Mouse (Mus musculus): ENCODE measurements around the gene Setd3. TPM values are rescaled to one million over a fixed set of nuclear protein-coding genes. Genes with fewer than 3 reads are reported as not detected.

Gene Setd3
- polyA plus RNA-seq, 1 experiment from 2014 or later, result 95.0 TPM

GRCm38 (mm10) chr12:108215090-108215489, 36.0 kb upstream of the Setd3 start:
- Histone ChIP-seq H3K4me1 (peaks cover 65% of the 10 kb centered on the region), H3K4me2 (no peak overlapping the region), H3K9ac (no peak overlapping the region), H3K27ac (no peak overlapping the region), H3K9me3 (no peaks in the 10 kb centered on the region), H3K27me3 (replicated peaks) (no peaks in the 10 kb centered on the region), H3K36me3 (replicated peaks) (no peaks in the 10 kb centered on the region), H3K4me3 (no peak overlapping the region)
- WGBS, result 53% methylated on average over 8 of the region's 8 CpGs
- no peak for ATAC-seq (replicated peaks)

GRCm38 (mm10) chr12:108213090-108214041, 34.3 kb upstream of the Setd3 start:
- H3K27me3 ChIP-seq (replicated peaks), result no peaks in the 10 kb centered on the region
- no peak overlapping the region for H3K27ac ChIP-seq
- 45% methylated on average over 18 of the region's 18 CpGs for whole genome bisulfite sequencing
- H3K4me1 ChIP-seq, result peaks cover 56% of the 10 kb centered on the region
- H3K9ac ChIP-seq, result no peak overlapping the region
- H3K4me2 ChIP-seq, result no peak overlapping the region
- ATAC-seq (replicated peaks), result no peak
- H3K4me3 ChIP-seq, result no peak overlapping the region
- no peaks in the 10 kb centered on the region for H3K9me3 ChIP-seq
- no peaks in the 10 kb centered on the region for H3K36me3 ChIP-seq (replicated peaks)

GRCm38 (mm10) chr12:108212476-108212875, 33.4 kb upstream of the Setd3 start:
- WGBS, result 80% methylated on average over 6 of the region's 6 CpGs
- H3K27me3 ChIP-seq (replicated peaks), result no peaks in the 10 kb centered on the region
- H3K4me2 ChIP-seq, result no peak overlapping the region
- H3K9ac ChIP-seq, result no peak overlapping the region
- H3K4me1 ChIP-seq, result peaks cover 51% of the 10 kb centered on the region
- 0 out of 2 replicates have a peak overlapping the region, but pooled peaks have one; percentile 6 for H3K27ac ChIP-seq
- no peak overlapping the region for H3K4me3 ChIP-seq
- no peaks in the 10 kb centered on the region for H3K9me3 ChIP-seq
- no peaks in the 10 kb centered on the region for H3K36me3 ChIP-seq (replicated peaks)
- no peak for ATAC-seq (replicated peaks)

- Histone ChIP-seq H3K9me3 (no peaks in the 10 kb centered on the region), H3K27ac (0 out of 2 replicates have a peak overlapping the region, but pooled peaks have one; percentile 6), H3K4me1 (peaks cover 47% of the 10 kb centered on the region), H3K4me2 (no peak overlapping the region), H3K9ac (no peak overlapping the region), H3K27me3 (replicated peaks) (no peaks in the 10 kb centered on the region), H3K36me3 (replicated peaks) (no peaks in the 10 kb centered on the region), H3K4me3 (no peak overlapping the region)
- WGBS, result 46% methylated on average over 5 of the region's 5 CpGs
- ATAC-seq (replicated peaks), result no peak
Measured at GRCm38 (mm10) chr12:108212071-108212470, 33.0 kb upstream of the Setd3 start.

GRCm38 (mm10) chr12:108210623-108211022, 31.5 kb upstream of the Setd3 start:
- H3K27ac ChIP-seq, result no peak overlapping the region
- peaks cover 37% of the 10 kb centered on the region for H3K4me1 ChIP-seq
- H3K4me3 ChIP-seq, result no peak overlapping the region
- no peaks in the 10 kb centered on the region for H3K36me3 ChIP-seq (replicated peaks)
- H3K27me3 ChIP-seq (replicated peaks), result no peaks in the 10 kb centered on the region
- H3K9ac ChIP-seq, result no peak overlapping the region
- whole genome bisulfite sequencing, result 94% methylated on average over 15 of the region's 15 CpGs
- H3K9me3 ChIP-seq, result no peaks in the 10 kb centered on the region
- no peak overlapping the region for H3K4me2 ChIP-seq
- ATAC-seq (replicated peaks), result no peak

GRCm38 (mm10) chr12:108208726-108209438, 29.8 kb upstream of the Setd3 start:
- 35% methylated on average over 13 of the region's 13 CpGs for WGBS
- no peak overlapping the region for H3K27ac ChIP-seq

GRCm38 (mm10) chr12:108208216-108208615, 29.1 kb upstream of the Setd3 start:
- no peak for ATAC-seq (replicated peaks)

More at GRCm38 (mm10) chr12:108208726-108209438, 29.8 kb upstream of the Setd3 start:
- no peak for ATAC-seq (replicated peaks)
- H3K4me2 ChIP-seq, result no peak overlapping the region
- no peak overlapping the region for H3K9ac ChIP-seq
- no peaks in the 10 kb centered on the region for H3K27me3 ChIP-seq (replicated peaks)
- peaks cover 28% of the 10 kb centered on the region for H3K4me1 ChIP-seq
- no peak overlapping the region for H3K4me3 ChIP-seq
- H3K36me3 ChIP-seq (replicated peaks), result peaks cover 10% of the 10 kb centered on the region; the same call in 1 of the 2 replicates
- no peaks in the 10 kb centered on the region for H3K9me3 ChIP-seq

GRCm38 (mm10) chr12:108206641-108207040, 27.5 kb upstream of the Setd3 start:
- Histone ChIP-seq H3K4me2 (no peak overlapping the region), H3K9ac (no peak overlapping the region)

More at GRCm38 (mm10) chr12:108208216-108208615, 29.1 kb upstream of the Setd3 start:
- peaks cover 23% of the 10 kb centered on the region for H3K4me1 ChIP-seq
- no peak overlapping the region for H3K4me3 ChIP-seq
- H3K9me3 ChIP-seq, result no peaks in the 10 kb centered on the region
- no peak overlapping the region for H3K9ac ChIP-seq
- H3K4me2 ChIP-seq, result no peak overlapping the region
- H3K27ac ChIP-seq, result no peak overlapping the region
- H3K27me3 ChIP-seq (replicated peaks), result no peaks in the 10 kb centered on the region
- H3K36me3 ChIP-seq (replicated peaks), result peaks cover 10% of the 10 kb centered on the region; the same call in 1 of the 2 replicates
- 89% methylated on average over 9 of the region's 9 CpGs for WGBS

GRCm38 (mm10) chr12:108204978-108205377, 25.9 kb upstream of the Setd3 start:
- Histone ChIP-seq H3K9ac (no peak overlapping the region), H3K4me3 (no peak overlapping the region), H3K4me2 (no peak overlapping the region), H3K36me3 (replicated peaks) (peaks cover 33% of the 10 kb centered on the region), H3K27me3 (replicated peaks) (no peaks in the 10 kb centered on the region), H3K9me3 (no peaks in the 10 kb centered on the region), H3K27ac (no peak overlapping the region), H3K4me1 (peaks cover 8% of the 10 kb centered on the region; the same call in 1 of the 2 replicates)
- ATAC-seq (replicated peaks), result no peak
- WGBS, result 62% methylated on average over 12 of the region's 12 CpGs

More at GRCm38 (mm10) chr12:108206641-108207040, 27.5 kb upstream of the Setd3 start:
- H3K27me3 ChIP-seq (replicated peaks), result no peaks in the 10 kb centered on the region
- no peaks in the 10 kb centered on the region for H3K9me3 ChIP-seq
- no peak overlapping the region for H3K4me3 ChIP-seq
- WGBS, result 10% methylated on average over 5 of the region's 5 CpGs
- ATAC-seq (replicated peaks), result peak; percentile 58
- no peak overlapping the region for H3K27ac ChIP-seq
- peaks cover 18% of the 10 kb centered on the region; the same call in 1 of the 2 replicates for H3K36me3 ChIP-seq (replicated peaks)
- H3K4me1 ChIP-seq, result peaks cover 9% of the 10 kb centered on the region; the same call in 1 of the 2 replicates

- H3K27ac ChIP-seq, result no peak overlapping the region
- 71% methylated on average over 8 of the region's 8 CpGs for WGBS
Measured at GRCm38 (mm10) chr12:108203895-108204294, 24.8 kb upstream of the Setd3 start.

GRCm38 (mm10) chr12:108200094-108200493, 21.0 kb upstream of the Setd3 start:
- 97% methylated on average over 1 of the region's 1 CpGs for WGBS
- no peak for ATAC-seq (replicated peaks)
- H3K4me3 ChIP-seq, result no peak overlapping the region
- peaks cover 56% of the 10 kb centered on the region for H3K36me3 ChIP-seq (replicated peaks)
- H3K4me1 ChIP-seq, result no peaks in the 10 kb centered on the region
- no peak overlapping the region for H3K9ac ChIP-seq
- H3K9me3 ChIP-seq, result no peaks in the 10 kb centered on the region
- no peak overlapping the region for H3K27ac ChIP-seq
- no peaks in the 10 kb centered on the region for H3K27me3 ChIP-seq (replicated peaks)
- no peak overlapping the region for H3K4me2 ChIP-seq

More at GRCm38 (mm10) chr12:108203895-108204294, 24.8 kb upstream of the Setd3 start:
- Histone ChIP-seq H3K27me3 (replicated peaks) (no peaks in the 10 kb centered on the region), H3K36me3 (replicated peaks) (peaks cover 42% of the 10 kb centered on the region), H3K4me2 (no peak overlapping the region), H3K4me3 (no peak overlapping the region), H3K9me3 (no peaks in the 10 kb centered on the region), H3K9ac (no peak overlapping the region), H3K4me1 (no peaks in the 10 kb centered on the region; the same call in 1 of the 2 replicates)
- ATAC-seq (replicated peaks), result no peak

- no peak for ATAC-seq (replicated peaks)
- peaks cover 51% of the 10 kb centered on the region for H3K36me3 ChIP-seq (replicated peaks)
- H3K4me1 ChIP-seq, result no peaks in the 10 kb centered on the region
- no peaks in the 10 kb centered on the region for H3K27me3 ChIP-seq (replicated peaks)
- H3K9me3 ChIP-seq, result no peaks in the 10 kb centered on the region
- H3K9ac ChIP-seq, result no peak overlapping the region
- 86% methylated on average over 4 of the region's 4 CpGs for WGBS
- no peak overlapping the region for H3K27ac ChIP-seq
- no peak overlapping the region for H3K4me2 ChIP-seq
- no peak overlapping the region for H3K4me3 ChIP-seq
Measured at GRCm38 (mm10) chr12:108198447-108198846, 19.3 kb upstream of the Setd3 start.

All from midbrain, embryonic 15.5 days (tissue).